Mouse (Mus musculus): ENCODE results near the gene Cyp2c65. TPM values are rescaled to one million over a fixed set of nuclear protein-coding genes. Genes with fewer than 3 reads are reported as not detected.

Gene Cyp2c65
- total RNA-seq (2023), result not detected

DNA sequence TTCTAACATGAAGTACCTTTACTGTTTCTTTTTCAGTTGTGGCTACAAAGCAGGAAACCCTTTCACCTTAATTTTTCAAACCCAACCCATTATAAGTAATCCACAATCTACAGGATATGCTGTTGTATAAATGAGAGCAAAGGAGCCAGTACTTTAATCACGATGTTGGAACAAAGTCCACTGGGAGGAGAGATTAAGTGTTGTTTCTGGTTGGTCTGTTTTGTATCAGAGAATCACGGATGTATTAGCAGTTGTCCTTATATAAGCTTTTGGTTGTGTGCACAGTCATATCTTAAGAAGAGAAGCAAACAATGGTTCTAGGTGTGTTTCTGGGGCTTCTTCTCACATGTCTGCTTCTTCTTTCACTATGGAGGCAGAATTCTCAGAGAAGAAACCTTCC, at the start of gene Cyp2c65:
TSS of gene Cyp2c65 (plus strand) at position 297 of the 400 bp plus-strand sequence.

DNA sequence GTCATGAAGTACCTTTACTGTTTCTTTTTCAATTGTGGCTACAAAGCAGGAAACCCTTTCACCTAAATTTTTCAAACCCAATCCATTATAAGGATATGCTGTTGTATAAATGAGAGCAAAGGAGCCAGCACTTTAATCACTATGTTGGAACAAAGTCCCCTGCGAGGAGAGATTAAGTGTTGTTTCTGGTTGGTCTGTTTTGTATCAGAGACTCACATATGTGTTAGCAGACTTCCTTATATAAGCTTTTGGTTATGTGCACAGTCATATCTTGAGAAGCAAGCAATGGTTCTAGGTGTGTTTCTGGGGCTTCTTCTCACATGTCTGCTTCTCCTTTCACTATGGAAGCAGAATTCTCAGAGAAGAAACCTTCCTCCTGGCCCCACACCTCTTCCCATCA, 52.8 kb downstream of the Cyp2c65 start, which contains the start of gene Cyp2c66:
TSS of gene Cyp2c66 (plus strand) at position 255 of the 400 bp plus-strand sequence.

Other genes with a start within 250 kb of the Cyp2c65 start
- 10 to 100 TPM; 22.1 to 24.0 TPM for gene Noc3l, start 241.8 kb upstream of the Cyp2c65 start, total RNA-seq (2023)
- gene Tbc1d12, start 224.4 kb upstream of the Cyp2c65 start, total RNA-seq (2023), result 1 to 10 TPM; 3.9 to 4.3 TPM
- gene Hells, start 130.1 kb upstream of the Cyp2c65 start, total RNA-seq (2023), result 10 to 100 TPM; 13.2 to 20.6 TPM
- gene Cyp2c55, start 54.0 kb upstream of the Cyp2c65 start, total RNA-seq (2023), result under 1 TPM in 1 of 2 experiments, not detected in 1; 0.27 TPM
- not detected for gene Cyp2c66, start 52.9 kb downstream of the Cyp2c65 start, total RNA-seq (2023)
- not detected for gene Cyp2c29, start 208.4 kb downstream of the Cyp2c65 start, total RNA-seq (2023)

Measured in B cell, adult 67 days (primary cell).